Mouse (Mus musculus): ENCODE data around the gene Rpl28. TPM values are rescaled to one million over a fixed set of nuclear protein-coding genes. Genes with fewer than 3 reads are reported as not detected.

The Rpl28 gene
- total RNA-seq (2012; rRNA removed), result 2,147 and 2,603 TPM in 2 replicates
- 236 and 269 TPM in 2 replicates for total RNA-seq (2014; rRNA removed)
- polyA plus RNA-seq (2012; ENCODE audit: insufficient read length, low read depth), result 526 and 605 TPM in 2 replicates

- Histone ChIP-seq H3K27me3 (replicated peaks) (peaks cover 3% of the 10 kb centered on the region), H3K4me1 (ENCODE audit: control insufficient read depth in 1 of 2, insufficient read depth in 2 of 2) (peaks cover 5 to 36% of the 10 kb centered on the region in 2 experiments; a peak in 2 of 4 replicates), H3K4me2 (ENCODE audit: insufficient read depth, low read depth, poor library complexity, severe bottlenecking) (peak within 1 kb of the TSS; percentile 98), H3K9me3 (replicated peaks; ENCODE audit: low read length) (no peaks in the 10 kb centered on the region), H3K4me3 (replicated peaks in 1 of 3; ENCODE audit: low read depth in 2 of 3, low read length in 2 of 3, poor library complexity in 1 of 3) (peak within 1 kb of the TSS; percentile 87 to 97 (median 91)), H3K27ac (ENCODE audit: insufficient read depth, low read depth) (peak within 1 kb of the TSS; percentile 89), H3K36me3 (replicated peaks in 1 of 2; ENCODE audit: control insufficient read depth in 1 of 2, insufficient read depth in 1 of 2, low read length in 1 of 2) (peaks cover 37 to 40% of the 10 kb centered on the region in 2 experiments), H3K9ac (ENCODE audit: insufficient read depth, low read depth) (peak within 1 kb of the TSS; percentile 98), H3K79me2 (replicated peaks; ENCODE audit: control insufficient read depth, extremely low read depth, insufficient read depth, poor library complexity, severe bottlenecking) (peaks cover 24% of the 10 kb centered on the region)
- peak; percentile 98 for DNase-seq (ENCODE audit: extremely low read depth)
- TF ChIP-seq JUN (IDR thresholded peaks at IDR 0.05; ENCODE audit: insufficient read depth, low read depth, low read length) (no peak), TCF12 (IDR thresholded peaks at IDR 0.05; ENCODE audit: low read depth, low read length) (peak; percentile 98), BHLHE40 (IDR thresholded peaks at IDR 0.05; ENCODE audit: low read depth, low read length) (no peak), MYC (IDR thresholded peaks at IDR 0.05; ENCODE audit: low read depth, low read length) (peak; percentile 97), KAT2A (IDR thresholded peaks at IDR 0.05; ENCODE audit: insufficient replicate concordance, low read length) (peak; percentile 90), CTCF (conservative IDR thresholded peaks at IDR 0.05 in 1 of 2, IDR thresholded peaks at IDR 0.05 in 1 of 2; ENCODE audit: low read depth in 2 of 2, low read length in 2 of 2) (no peak), UBTF (IDR thresholded peaks at IDR 0.05; ENCODE audit: low read depth, low read length) (0 out of 2 replicates have a peak, but pooled peaks have one; percentile 54), ZNF384 (IDR thresholded peaks at IDR 0.05; ENCODE audit: low read depth, low read length) (peak; percentile 60), USF1 (IDR thresholded peaks at IDR 0.05; ENCODE audit: low read depth, low read length) (no peak), EP300 (IDR thresholded peaks at IDR 0.05; ENCODE audit: low read length) (0 out of 2 replicates have a peak, but pooled peaks have one; percentile 12), PAX5 (IDR thresholded peaks at IDR 0.05; ENCODE audit: low read length) (no peak), RCOR1 (conservative IDR thresholded peaks at IDR 0.05; ENCODE audit: low read depth, low read length) (no peak), ZKSCAN1 (IDR thresholded peaks at IDR 0.05; ENCODE audit: borderline replicate concordance, low read depth, low read length) (no peak), MXI1 (IDR thresholded peaks at IDR 0.05; ENCODE audit: low read depth, low read length) (no peak; the same call in 1 of the 2 replicates), MEF2A (IDR thresholded peaks at IDR 0.05; ENCODE audit: borderline replicate concordance, low read depth, low read length) (no peak; the same call in 1 of the 2 replicates), ELF1 (IDR thresholded peaks at IDR 0.05; ENCODE audit: low read depth, low read length) (peak; percentile 84), CHD1 (IDR thresholded peaks at IDR 0.05; ENCODE audit: low read depth, low read length) (peak; percentile 94), ZMIZ1 (IDR thresholded peaks at IDR 0.05; ENCODE audit: low read depth, low read length) (peak; percentile 68; the same call in 1 of the 2 replicates), IRF4 (IDR thresholded peaks at IDR 0.05; ENCODE audit: low read depth, low read length) (no peak), CHD2 (IDR thresholded peaks at IDR 0.05; ENCODE audit: low read length) (peak; percentile 97), SMC3 (IDR thresholded peaks at IDR 0.05; ENCODE audit: low read depth, low read length) (no peak), ZC3H11A (IDR thresholded peaks at IDR 0.05; ENCODE audit: low read depth, low read length) (no peak), TBP (conservative IDR thresholded peaks at IDR 0.05; ENCODE audit: low read depth, low read length) (peak; percentile 98), NRF1 (IDR thresholded peaks at IDR 0.05; ENCODE audit: low read depth, low read length) (peak; percentile 8; the same call in 1 of the 2 replicates), POLR2AphosphoS2 (IDR thresholded peaks at IDR 0.05; ENCODE audit: low read depth, low read length) (peak; percentile 96; the same call in 1 of the 2 replicates), POLR2A (IDR thresholded peaks at IDR 0.05; ENCODE audit: low read depth, low read length) (peak; percentile 97), ETS1 (conservative IDR thresholded peaks at IDR 0.05; ENCODE audit: low read depth, low read length) (no peak), E2F4 (IDR thresholded peaks at IDR 0.05; ENCODE audit: insufficient replicate concordance, low read depth, low read length) (no peak), NELFE (IDR thresholded peaks at IDR 0.05; ENCODE audit: low read depth, low read length) (peak; percentile 94), SIN3A (IDR thresholded peaks at IDR 0.05; ENCODE audit: low read length) (peak; percentile 12; the same call in 1 of the 2 replicates), MAX (IDR thresholded peaks at IDR 0.05; ENCODE audit: low read length) (peak; percentile 92), RAD21 (IDR thresholded peaks at IDR 0.05; ENCODE audit: low read depth, low read length) (no peak), HCFC1 (IDR thresholded peaks at IDR 0.05; ENCODE audit: low read depth, low read length) (peak; percentile 91), GABPA (IDR thresholded peaks at IDR 0.05; ENCODE audit: insufficient replicate concordance, low read depth, low read length) (no peak; the same call in 1 of the 2 replicates)
- dilution Hi-C loops (cut with MboI; ENCODE audit: extremely low pct_ligation_motif_present, extremely low pct_unique_long_range_greater_than_20kb, low sequenced_read_pairs), result no loop called here
- in situ Hi-C loops (cut with MboI; ENCODE audit: low pct_ligation_motif_present, low pct_unique_long_range_greater_than_20kb, low sequenced_read_pairs), result no loop called here
Observed at GRCm38 (mm10) chr7:4792278-4793212, at the start of gene Rpl28. TSS of gene Rpl28 (plus strand) at chr7:4792874.

Data from CH12.LX (cell line).